Mouse (Mus musculus) left cerebral cortex, adult 2 months (tissue): ENCODE data around the gene Zfp300. TPM values are rescaled to one million over a fixed set of nuclear protein-coding genes. Genes with fewer than 3 reads are reported as not detected.

Source experiments
- DNase-seq, 2 experiments: peaks; one replicate each; pipeline ENCODE4 v3.0.0; 2021 to 2022; ENCODE audit warnings: low spot score in 2 of 2, mixed read lengths in 1 of 2; ENCODE audit errors: extremely low spot score in 1 of 2
- H3K27ac ChIP-seq: fragments of 200-600 bp; 2 replicates; pipeline ENCODE4 v1.8.1; 2022
- H3K4me3 ChIP-seq: fragments of 200-600 bp; 2 replicates; pipeline ENCODE4 v1.8.1; 2022
- CTCF ChIP-seq: fragments of 200-600 bp; IDR thresholded peaks from 2 replicates; pipeline ENCODE4 v1.8.1; 2022; ENCODE audit warnings: antibody characterized with exemption, mild to moderate bottlenecking, moderate library complexity
- intact Hi-C: fragments of 180-260 bp; cut with DNase I; formaldehyde crosslinking; loops from one replicate; pipeline ENCODE4 v1.15.1; 2025
- long read RNA-seq, 2 experiments: library from polyadenylated mRNA; stranded (forward); transcript quantifications; one replicate each; pipeline ENCODE4 v2.0.0; 2021; ENCODE audit warnings: borderline mapping rate in 2 of 2
- total RNA-seq, 2 experiments: library from RNA; stranded (reverse); gene quantifications; 2 replicates each; pipeline ENCODE4 v1.2.3; 2021

Gene Zfp300
- total RNA-seq, result 1 to 10 TPM; 3.1 to 4.1 TPM
- long read RNA-seq, experiment 1, partial matches to known transcripts, result 0 of 1 reads
- long read RNA-seq, experiment 1, other reads (novel, unspliced or antisense), result 1 of 1 reads
- long read RNA-seq, experiment 2, partial matches to known transcripts, result 0 of 5 reads
- long read RNA-seq, experiment 2, other reads (novel, unspliced or antisense), result 5 of 5 reads

DNA sequence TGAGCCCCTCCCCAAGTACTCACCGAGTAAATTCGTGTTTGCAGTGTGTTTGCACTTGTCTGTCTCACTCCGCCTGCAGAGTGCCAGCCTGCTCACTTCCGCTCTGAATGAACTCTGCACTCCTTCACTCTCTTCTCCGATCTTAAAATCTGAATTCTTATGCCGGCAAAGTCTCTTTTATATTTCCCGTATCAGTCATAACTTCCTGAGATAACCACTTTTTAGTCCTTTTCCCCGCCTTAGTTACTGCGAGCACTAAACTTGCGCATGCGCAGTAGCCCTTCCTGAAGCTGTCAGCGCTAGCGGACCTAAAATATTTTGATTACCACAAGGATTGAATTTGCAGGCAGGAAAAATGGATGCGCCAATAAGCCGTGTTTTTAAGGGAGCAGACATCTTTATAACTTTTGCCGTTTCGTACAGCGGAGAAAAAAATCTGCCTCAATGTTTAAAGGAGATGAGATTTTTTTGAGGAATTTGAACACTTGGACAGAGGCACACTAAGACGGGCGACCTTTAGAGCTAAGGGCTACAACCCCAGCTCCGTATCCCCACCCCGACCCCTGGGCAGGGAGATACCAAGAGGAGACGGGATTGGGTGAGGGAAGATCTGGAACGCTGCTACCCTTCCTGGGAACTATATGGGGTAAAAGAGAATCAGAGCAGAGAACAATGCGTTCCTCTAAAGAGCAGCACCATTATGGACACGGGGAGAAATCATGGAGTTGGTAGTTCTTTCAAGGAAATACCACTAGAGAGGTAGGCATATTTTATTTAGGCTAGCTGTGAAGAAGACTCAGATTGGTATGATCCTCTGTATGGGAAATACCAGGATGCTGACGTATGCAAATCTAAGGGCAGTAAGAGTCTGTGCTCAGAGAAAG, at the start of gene Zfp300:
Zfp300 (minus strand) TSS at position 545 of the 884 bp plus-strand sequence.
- intact Hi-C loops, result loop anchor here (1.0 kb wide), 1 partner anchor 27 kb away; the partner anchor contains the start of gene Zfp182
- Histone ChIP-seq H3K27ac (peak within 1 kb of the TSS; percentile 89), H3K4me3 (peak within 1 kb of the TSS; percentile 56)
- DNase-seq, result peak; percentile 49 to 65
- TF ChIP-seq CTCF, result no peak

DNA sequence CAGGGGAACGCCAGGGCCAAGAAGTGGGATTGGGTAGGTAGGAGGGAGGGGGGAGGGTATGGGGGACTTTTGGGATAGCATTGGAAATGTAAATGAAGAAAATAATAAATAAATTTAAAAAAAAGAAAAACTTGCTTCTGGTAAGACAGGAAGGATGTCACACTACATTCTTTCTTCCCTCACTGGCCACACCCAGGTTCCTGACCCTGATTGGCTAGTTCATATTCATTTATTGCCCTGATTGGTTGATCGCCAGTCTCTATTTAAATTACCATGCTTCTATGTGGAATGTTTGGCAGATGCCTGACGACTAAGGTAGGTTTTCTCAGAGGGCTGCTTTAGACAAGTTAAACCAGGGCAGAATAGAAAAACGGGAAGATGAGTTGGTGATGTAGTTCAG, 26.2 kb upstream of the Zfp300 start, which contains the start of gene Ssxa1:
Ssxa1 (plus strand) TSS at position 301 of the 400 bp plus-strand sequence.
- intact Hi-C loops, result no loop called here
- no peak for DNase-seq
- no peak for TF ChIP-seq CTCF

DNA sequence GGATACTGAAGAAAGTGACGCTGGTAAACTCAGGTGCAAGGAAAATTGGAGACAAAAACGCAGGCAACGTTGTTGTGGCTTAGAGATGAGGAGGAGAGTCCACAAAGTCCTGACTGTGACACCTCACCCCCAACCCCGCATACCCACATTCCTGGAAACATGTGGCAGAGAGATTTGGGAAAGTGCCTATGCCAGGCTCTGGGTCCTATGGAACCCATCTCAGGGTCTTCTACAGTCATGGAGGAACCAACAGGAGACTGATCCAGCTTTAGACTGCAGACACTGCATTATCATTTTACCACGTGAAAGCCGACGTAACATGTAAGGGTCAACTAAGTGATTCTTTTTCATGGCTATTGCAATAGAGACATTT, 526 bp upstream of the Zfp300 start:
- intact Hi-C loops, result loop anchor here (1.0 kb wide), 1 partner anchor 28 kb away; the partner anchor contains the start of gene Zfp182
- no peak for TF ChIP-seq CTCF
- Histone ChIP-seq H3K27ac (peak overlapping the region; percentile 89), H3K4me3 (peak overlapping the region; percentile 56)
- peak in 1 of 2 experiments; percentile 10 for DNase-seq

More for the DNA sequence above, 26.2 kb upstream of the Zfp300 start, which contains the start of gene Ssxa1:
- H3K27ac ChIP-seq, result no peak within 1 kb of the TSS
- no peak within 1 kb of the TSS for H3K4me3 ChIP-seq

DNA sequence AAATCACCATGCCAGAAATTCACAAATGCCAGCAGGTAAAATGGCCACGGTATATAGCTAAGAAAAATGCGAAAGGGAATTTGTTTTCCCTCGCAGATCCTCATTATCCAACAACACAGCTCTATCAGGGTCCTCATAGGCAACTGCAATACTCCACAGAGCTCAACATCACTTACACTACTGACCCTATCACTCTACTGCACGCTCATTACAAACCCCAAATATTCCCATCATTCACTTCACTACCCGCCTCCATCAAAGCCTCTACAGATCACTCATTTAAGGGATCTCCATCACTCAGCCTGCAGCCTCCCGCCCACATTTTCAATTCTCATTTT, 713 bp downstream of the Zfp300 start:
- intact Hi-C loops, result no loop called here
- H3K4me3 ChIP-seq, result peak overlapping the region; percentile 56
- DNase-seq, result no peak
- H3K27ac ChIP-seq, result peak overlapping the region; percentile 89
- TF ChIP-seq CTCF, result no peak

DNA sequence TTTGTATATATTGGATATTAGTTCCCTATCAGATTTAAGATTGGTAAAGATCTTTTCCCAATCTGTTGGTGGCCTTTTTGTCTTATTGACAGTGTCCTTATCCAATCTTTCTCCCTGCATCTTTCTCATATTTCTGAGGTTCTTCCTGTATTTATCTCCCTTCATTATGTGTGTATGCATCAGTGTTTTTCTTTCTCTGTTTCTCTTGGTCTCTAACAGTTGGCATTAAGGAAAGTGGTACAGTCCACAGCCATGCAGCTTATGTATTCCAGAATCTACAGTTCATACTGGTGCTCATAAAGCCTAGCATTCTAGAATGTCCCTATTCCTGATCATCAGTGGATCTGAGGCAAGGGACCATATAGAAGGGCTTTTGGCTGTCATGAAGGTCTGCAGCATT, 21.2 kb downstream of the Zfp300 start, which contains the start of gene Spaca5:
Spaca5 (plus strand) TSS at position 301 of the 400 bp plus-strand sequence.
- intact Hi-C loops, result no loop called here
- DNase-seq, result no peak
- TF ChIP-seq CTCF, result no peak

DNA sequence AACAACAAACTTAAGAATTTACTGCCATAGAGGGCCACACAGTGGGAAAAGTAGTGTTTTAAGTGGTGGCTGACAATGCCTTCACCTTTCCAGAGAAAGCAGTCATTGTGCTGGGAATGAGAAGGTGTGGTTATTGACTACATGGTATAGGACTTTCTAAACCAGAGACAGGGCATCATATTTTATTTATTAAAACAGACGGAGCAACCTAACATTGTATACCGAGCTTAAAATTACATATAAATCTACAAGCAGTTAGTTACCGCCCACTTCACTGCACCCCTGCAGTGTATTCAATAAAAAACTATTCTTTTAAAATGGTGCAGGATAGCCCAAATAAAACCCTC, 26.8 kb downstream of the Zfp300 start:
- TF ChIP-seq CTCF, result no peak
- intact Hi-C loops, result loop anchor here (1.0 kb wide), 1 partner anchor 27 kb away; the partner anchor contains the start of gene Zfp300
- Histone ChIP-seq H3K4me3 (peak overlapping the region; percentile 60), H3K27ac (peak overlapping the region; percentile 66; the same call in 1 of the 2 replicates)
- DNase-seq, result no peak

More for the DNA sequence above, 21.2 kb downstream of the Zfp300 start, which contains the start of gene Spaca5:
- Histone ChIP-seq H3K4me3 (no peak within 1 kb of the TSS), H3K27ac (no peak within 1 kb of the TSS)

DNA sequence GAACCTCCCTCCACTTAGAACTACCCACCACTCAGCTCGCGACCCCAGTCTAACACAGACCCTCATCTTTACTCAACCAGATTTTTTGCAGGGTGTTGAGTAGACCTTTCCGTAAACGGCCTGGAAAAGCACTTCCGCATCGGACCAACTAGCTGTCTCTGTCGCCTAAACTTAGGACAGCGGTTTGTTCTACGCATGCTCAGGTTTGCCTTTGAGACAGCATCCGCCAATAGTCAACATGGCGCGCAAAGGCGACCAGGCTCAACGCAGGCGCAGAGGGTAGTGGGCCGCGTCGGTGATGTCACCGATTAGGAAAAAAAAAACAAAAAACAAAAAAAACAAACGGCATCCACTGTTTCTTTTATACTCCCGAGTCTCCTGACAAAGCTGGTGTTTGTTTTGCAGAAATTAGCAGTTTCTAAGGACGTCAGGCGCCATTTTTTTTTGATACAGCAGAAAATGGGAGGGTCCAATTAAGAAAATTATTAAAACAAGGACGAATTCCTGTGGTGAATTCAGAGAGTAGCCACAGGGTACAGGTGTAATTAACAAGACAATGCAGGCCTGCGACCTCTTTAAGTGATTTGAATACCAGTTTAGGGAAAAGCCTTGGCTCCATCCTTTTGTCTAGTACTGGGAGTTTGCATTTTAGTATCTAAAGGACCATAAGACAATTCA, 27.3 kb downstream of the Zfp300 start, which contains the start of gene Zfp182:
Zfp182 (minus strand) TSS at position 451 of the 678 bp plus-strand sequence.
- TF ChIP-seq CTCF, result no peak
- intact Hi-C loops, result loop anchor here (1.0 kb wide), 1 partner anchor 27 kb away; the partner anchor contains the start of gene Zfp300
- Histone ChIP-seq H3K4me3 (peak within 1 kb of the TSS; percentile 60), H3K27ac (peak within 1 kb of the TSS; percentile 66; the same call in 1 of the 2 replicates)
- peak; percentile 71 to 79 for DNase-seq

DNA sequence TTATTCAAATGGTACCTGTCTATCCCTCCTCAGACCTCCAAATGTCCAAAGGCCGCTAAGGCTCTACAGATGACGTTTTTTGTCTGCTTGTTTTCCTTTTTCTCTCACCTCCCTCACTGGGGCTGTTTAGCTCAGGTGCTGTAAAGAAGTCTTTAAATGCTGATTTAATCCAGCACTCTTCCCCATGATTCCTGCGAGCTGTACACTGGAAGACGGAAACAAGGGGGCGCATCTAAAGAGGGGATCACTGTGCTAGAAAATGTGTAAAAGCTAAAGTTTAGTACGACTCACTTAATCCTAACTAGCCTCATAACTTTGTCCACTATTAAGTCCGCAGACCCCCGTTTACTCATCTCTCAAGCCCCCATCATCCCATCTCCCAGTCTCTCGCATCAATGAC, 27.9 kb downstream of the Zfp300 start:
- 0 out of 2 replicates have a peak overlapping the region, but pooled peaks have one; percentile 36 for H3K27ac ChIP-seq
- intact Hi-C loops, result no loop called here
- no peak; the same call in 1 of the 2 replicates for TF ChIP-seq CTCF
- no peak for DNase-seq
- H3K4me3 ChIP-seq, result peak overlapping the region; percentile 60

Other genes starting within 250 kb of the Zfp300 start
- gene Timp1, start 219.4 kb downstream of the Zfp300 start, total RNA-seq, result 1 to 10 TPM; 1.0 to 1.3 TPM
- 100 to 1,000 TPM; 542 to 553 TPM for gene Syn1, start 168.5 kb downstream of the Zfp300 start, total RNA-seq
- gene Cfp, start 158.0 kb downstream of the Zfp300 start, total RNA-seq, result 10 to 100 TPM; 15.9 to 19.1 TPM
- 10 to 100 TPM; 55.4 to 56.8 TPM for gene Elk1, start 138.9 kb downstream of the Zfp300 start, total RNA-seq
- gene Uxt, start 127.5 kb downstream of the Zfp300 start, total RNA-seq, result 10 to 100 TPM; 10.3 to 12.9 TPM
- gene Zfp182, start 27.2 kb downstream of the Zfp300 start, total RNA-seq, result 10 to 100 TPM in 1 of 2 experiments, 1 to 10 TPM in 1; 9.0 to 10.1 TPM
- not detected for gene Spaca5, start 21.1 kb downstream of the Zfp300 start, total RNA-seq
- gene Ssxa1, start 26.3 kb upstream of the Zfp300 start, total RNA-seq, result not detected
- not detected for gene Gm21876, start 86.1 kb upstream of the Zfp300 start, total RNA-seq